Mouse (Mus musculus) frontal cortex, postnatal 10 days (tissue): ENCODE measurements at regions not wholly inside any gene's neighbourhood (a gene's known extent, or its start where the extent isn't known, plus 50 kb on each side); places are given as distances from the start of the nearest gene placed in this dataset.

Experiments used
- DNase-seq, 2 experiments: peaks; one replicate each; pipeline ENCODE4 v3.0.0; 2022; ENCODE audit warnings: low spot score in 2 of 2, mixed read lengths in 1 of 2

- no peak for DNase-seq
Measured at GRCm38 (mm10) chr11:112886139-112886538, 104.1 kb downstream of the Sox9 start.

GRCm38 (mm10) chr11:112889760-112890159, 107.7 kb downstream of the Sox9 start:
- DNase-seq: no peak

DNA sequence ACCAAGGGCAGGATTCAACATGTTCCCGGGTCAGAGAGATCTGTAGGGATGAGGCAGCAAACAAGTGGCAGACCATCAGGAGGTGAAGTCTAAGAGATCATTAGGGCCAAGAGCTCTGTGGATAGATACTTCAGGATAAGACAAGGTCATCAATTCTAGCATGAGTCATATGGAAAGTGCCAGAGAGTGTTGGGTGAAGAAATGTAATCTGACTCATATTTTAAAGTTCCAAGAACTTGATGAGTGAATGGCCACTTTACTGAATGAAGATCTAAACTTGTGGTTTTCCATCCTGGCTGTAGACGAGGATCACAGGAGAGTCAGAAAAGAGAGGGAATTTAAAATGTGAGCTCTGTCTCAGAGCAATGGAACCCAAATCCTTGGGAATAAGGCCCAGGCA, 115.6 kb downstream of the Sox9 start:
- DNase-seq: no peak

DNA sequence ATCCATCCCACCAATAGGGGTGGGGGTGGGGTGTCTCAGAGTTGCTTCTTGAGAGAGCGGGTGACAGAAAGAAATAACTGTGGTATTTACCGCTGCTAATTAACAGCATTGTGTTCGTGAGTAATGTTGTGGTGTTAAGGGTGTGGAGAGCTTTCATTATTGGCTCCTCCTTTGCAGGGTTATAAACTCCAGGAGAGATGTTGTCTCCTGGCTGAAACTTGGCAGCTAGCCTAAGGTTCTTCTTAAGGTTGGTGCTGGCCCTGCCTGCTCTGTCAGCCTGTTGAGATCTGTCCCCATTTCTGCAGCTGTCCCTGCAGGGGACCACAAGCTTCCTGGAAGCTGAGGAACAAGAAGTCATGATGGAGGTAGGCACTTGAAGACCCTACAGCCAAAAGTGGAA, 120.6 kb downstream of the Sox9 start:
- no peak for DNase-seq

- no peak for DNase-seq
Measured at GRCm38 (mm10) chr11:112910309-112910708, 128.3 kb downstream of the Sox9 start.

GRCm38 (mm10) chr11:112912875-112913274, 130.9 kb downstream of the Sox9 start:
- no peak for DNase-seq

- no peak for DNase-seq
Measured at GRCm38 (mm10) chr11:112916923-112917322, 134.9 kb downstream of the Sox9 start.

GRCm38 (mm10) chr11:112920131-112920530, 138.1 kb downstream of the Sox9 start:
- DNase-seq: no peak

DNA sequence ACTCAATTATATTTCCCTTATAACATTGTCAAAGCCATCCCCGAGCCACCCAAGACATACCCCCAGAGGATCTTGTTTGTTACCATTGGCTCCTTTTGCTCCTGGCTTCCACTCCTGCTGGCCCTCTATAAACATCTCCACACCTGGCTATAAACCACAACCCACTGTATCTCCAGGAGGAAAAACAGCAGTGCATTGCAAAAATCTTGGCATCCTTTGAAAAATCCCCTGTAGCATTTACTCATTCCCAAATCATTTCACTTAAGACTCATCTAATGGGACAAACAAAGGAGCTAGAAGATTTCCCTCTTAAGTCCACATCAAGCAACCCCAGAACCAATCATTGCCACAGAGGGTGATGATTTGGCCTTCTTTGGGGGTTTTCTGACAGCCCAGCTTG, 142.6 kb downstream of the Sox9 start:
- no peak for DNase-seq

GRCm38 (mm10) chr11:112925140-112925539, 143.1 kb downstream of the Sox9 start:
- DNase-seq: no peak

GRCm38 (mm10) chr11:112926330-112927025, 144.5 kb downstream of the Sox9 start:
- peak in 1 of 2 experiments; percentile 11 for DNase-seq

- DNase-seq: no peak
Measured at GRCm38 (mm10) chr11:112930186-112930808, 148.3 kb downstream of the Sox9 start.

DNA sequence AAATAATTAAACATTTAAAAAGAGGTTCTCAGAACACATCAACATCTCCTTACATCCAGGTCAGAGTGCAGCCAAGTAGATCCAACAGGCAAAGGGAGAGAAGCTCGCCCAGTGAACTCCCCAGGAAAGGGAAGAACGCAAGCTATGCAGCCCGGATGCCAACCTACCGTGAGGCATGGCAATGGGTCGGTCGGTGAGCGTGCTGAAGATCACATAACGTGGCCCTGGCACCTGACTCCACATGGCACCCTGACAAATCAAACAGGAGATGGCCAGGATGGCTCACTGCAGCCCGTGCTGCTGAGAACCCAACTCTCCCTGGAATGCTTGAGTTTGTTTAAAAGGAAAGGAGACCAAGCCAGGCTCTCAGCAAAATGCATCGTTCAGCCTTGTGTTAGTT, 156.0 kb downstream of the Sox9 start:
- no peak for DNase-seq

DNA sequence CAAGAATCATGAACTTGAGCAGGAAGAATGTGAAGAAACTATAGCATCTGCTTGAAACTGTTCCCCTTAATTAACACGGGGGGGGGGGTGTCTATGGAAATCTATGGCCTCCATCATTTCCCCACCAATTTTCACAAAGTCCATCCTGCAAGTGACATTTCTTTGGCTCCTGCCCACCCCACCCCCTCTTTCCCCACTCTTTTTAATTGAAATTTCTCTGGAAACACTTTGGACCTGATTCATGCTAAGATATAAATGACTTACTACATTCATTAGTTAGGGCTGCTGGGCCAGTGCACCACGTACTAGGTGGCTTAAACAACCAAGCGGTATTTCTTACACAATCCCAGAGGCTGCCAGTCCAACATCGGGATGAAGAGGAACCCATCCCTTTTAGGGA, 169.4 kb downstream of the Sox9 start:
- DNase-seq: no peak

DNA sequence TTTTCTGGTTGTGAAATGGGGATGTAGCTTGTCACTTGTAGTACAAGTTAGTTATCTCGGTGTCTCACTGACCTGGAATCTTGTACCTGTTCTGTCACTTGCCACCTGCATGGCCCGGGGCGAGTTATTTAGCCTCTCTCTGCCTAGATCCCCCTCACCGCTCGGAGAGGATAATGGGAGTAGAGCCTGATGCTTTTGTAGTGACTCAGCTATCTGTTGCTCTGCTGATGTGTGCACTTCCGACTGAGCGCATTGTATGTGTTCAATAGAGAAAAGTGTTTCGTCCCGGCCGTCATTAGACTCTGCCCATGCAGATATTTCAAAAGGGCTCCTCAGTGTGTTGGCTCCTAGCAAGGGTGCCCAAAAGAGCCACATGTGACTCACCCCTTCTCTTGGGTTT, 170.3 kb downstream of the Sox9 start:
- no peak for DNase-seq

GRCm38 (mm10) chr11:112953491-112953890, 171.5 kb downstream of the Sox9 start:
- no peak for DNase-seq

- no peak for DNase-seq
Measured at GRCm38 (mm10) chr11:112956748-112957440, 174.9 kb downstream of the Sox9 start.

- DNase-seq: no peak
Measured at GRCm38 (mm10) chr11:112959609-112960008, 177.6 kb downstream of the Sox9 start.

DNA sequence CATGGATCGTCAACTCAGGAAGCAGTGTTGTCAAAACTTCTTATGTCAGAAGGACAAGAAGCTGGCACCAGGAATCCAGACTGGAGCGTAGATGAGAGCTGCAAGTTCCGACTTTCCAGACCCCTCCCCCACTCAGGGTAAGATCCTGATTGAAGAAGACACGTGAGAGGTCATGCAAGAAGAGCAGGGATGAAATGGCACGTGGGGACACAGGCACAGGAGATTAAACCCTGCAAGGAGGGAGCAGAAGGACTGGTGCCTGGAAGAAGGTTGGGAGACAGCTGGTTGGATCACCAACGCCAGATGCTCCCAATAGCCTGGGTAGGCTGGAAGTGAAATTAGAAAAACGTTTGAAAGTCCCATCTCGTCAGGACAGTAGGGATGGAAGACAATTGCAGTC, 191.3 kb downstream of the Sox9 start:
- no peak for DNase-seq

- DNase-seq: no peak
Measured at GRCm38 (mm10) chr11:112974893-112975292, 192.9 kb downstream of the Sox9 start.

- peak in 1 of 2 experiments; percentile 36 for DNase-seq
Measured at GRCm38 (mm10) chr11:112976914-112977785, 195.1 kb downstream of the Sox9 start.

GRCm38 (mm10) chr11:112978884-112979283, 196.9 kb downstream of the Sox9 start:
- DNase-seq: no peak
